Mouse (Mus musculus): ENCODE results near the gene Alox5.
A peak's percentile ranks its signal among the peaks of the same experiment; 100 is the strongest.
"Not testable (repeated sequence)": the region's sequence is repeated elsewhere in the genome, so short reads cannot be mapped to it uniquely, and the experiment has no call there.

The Alox5 gene

DNA sequence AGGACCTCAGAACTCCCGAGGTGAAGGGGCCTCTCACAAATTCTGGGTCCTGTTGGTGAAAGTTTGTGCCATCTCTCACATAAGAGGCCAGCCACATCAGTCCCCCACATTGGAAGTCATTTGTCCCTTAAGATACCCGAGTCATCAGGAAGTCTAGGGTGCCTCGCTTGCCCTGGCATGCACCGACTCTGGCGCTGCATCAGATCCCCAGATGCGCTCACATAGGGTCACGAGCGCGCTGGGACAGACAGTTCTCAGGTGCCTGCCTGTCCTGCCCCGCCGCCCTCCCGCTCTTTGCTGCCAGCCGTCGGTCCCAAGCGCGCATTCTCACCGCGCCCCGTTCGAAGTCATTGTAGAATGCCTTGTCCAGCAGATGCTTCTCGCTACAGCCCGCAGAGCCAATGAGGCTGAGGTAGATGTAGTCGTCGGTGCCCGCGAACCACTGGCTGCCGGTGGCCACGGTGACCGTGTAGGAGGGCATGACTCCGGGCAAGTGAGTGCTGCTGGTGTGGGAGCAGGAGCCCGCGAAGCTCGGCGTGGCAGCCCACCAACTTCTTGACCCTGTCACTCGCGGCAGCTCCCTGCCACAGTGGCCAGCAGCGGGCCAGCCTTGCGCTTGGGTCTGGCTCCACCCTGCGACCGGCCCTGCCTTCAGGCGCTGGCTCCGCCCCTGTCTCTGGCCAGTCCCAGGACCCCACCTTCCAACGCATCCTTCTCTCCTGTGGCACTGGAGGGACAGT, at the start of gene Alox5:
TSS of gene Alox5 (minus strand) at position 635 of the 740 bp plus-strand sequence.
- no peak for DNase-seq

DNA sequence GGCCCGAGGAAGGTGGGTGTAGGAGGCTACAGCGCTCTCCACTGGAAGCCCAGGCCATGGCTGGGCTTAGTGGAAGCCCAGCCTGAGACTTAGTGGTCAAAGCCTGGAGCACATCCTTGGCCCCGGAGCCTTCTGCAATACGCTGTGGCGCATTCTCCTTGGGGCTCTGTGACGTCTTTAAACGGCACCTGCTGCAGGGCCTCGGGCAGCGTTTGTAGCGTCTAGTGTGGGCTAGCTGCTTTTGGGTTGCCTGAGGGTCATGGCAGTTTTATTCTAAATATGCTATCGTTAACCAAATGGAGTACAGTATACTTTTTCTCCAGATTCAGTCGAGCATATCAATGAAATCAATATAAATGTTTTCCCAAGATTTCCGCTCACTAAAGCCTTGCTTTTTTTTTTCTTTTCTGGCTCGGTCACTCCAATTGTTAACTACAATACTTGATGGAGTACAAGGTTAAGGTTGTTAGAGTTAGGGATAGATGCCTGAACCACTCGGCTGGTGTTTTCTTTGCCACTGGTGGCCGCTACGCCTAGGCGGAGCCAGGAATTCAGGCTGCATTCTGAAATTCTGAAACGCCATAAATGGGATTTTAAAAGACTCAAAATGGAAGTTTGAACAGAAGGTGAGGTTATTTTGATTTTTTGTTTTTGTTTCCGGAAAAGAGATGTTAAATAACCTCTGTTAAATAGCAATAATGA, 45.5 kb upstream of the Alox5 start, which contains the start of gene Olfr212:
TSS of gene Olfr212 (plus strand) at position 215 of the 702 bp plus-strand sequence.
- DNase-seq: not testable (repeated sequence)

DNA sequence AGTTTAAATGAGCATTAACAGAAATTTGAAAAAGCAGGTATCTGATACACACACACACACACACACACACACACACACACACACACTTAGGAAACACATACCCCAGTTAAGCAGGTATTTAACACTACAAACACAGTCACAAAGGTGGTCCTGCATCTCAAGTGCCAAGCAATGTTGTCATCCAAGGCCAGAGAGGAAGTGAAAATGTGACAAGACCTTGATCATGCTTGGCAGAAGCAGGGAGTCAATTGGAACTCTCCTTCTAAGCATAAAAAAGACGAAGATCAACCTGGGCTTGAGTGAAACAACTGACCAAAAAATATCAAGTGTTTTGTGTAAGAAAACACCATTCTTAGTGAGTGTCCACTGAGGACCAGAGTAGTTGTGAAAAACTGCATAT, 35.0 kb upstream of the Alox5 start:
- DNase-seq: no peak

DNA sequence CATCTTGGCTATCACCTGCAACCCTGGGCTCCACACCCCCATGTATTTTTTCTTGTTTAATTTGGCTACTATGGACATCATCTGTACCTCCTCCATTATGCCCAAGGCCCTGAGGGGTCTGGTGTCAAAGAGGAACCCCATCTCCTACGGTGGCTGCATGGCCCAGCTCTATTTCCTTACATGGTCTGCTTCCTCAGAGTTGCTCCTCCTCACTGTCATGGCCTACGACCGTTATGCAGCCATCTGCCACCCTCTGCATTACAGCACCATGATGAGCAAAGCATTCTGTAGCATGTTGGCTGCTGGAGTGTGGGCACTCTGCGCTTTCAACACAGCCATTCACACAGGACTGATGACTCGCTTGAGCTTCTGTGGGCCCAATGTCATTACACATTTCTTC, 32.8 kb upstream of the Alox5 start:
- DNase-seq: no peak

DNA sequence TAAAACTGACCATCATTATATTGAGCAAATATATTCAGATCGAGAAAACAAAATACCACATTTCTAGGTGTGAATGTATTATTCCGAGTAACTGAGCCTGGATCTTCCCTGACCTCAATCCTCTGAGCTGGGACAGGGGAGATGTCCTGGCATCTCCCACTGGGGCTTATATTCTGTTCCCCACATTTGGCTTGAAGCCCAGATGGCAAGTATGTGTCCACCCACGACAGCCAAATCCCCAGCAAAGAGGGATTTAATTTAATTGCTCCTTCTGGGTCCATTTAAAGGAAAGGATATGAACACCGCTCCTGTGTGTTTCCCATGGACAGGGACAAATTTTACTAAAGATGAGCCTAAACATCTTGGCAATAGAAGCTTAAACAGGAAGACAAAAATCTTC, 27.8 kb upstream of the Alox5 start, which contains the start of gene Olfr211:
TSS of gene Olfr211 (plus strand) at position 301 of the 400 bp plus-strand sequence.
- no peak for DNase-seq

DNA sequence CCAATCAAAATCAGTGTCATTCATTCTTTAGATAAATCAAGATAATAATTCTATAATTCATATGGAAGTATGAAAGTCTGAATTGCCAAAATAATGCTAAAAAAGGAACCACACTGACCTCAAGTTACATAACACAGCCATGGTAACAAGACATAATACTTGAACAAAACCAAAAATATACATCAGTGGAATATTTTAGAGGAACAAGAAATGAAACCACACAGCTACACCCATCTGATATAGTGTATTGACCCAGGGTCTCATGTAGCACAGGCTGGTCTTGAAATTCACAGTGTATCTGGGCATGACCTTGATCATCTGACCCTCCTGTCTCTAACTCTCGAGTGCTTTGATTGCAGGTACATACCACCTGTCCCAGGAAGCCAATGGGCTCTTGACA, 25.9 kb upstream of the Alox5 start:
- DNase-seq: no peak

DNA sequence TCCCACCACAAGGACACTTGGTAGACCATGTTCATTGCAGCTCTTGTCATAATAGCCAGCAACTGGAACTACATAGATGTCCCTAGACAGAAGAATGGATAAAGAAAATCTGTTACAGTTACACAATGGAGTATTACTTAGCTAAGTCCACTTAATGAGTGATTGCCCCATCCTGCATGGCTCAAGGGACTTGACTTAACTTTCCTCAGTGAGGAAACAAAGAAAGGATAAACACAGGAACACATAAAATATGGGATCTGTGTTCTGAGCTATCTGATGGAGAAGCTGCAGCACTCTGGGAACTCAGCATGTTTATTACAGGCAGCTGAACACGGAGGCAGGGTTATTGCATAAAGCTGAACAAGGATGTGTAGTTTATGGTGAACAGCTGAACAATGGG, 24.1 kb upstream of the Alox5 start:
- DNase-seq: no peak

DNA sequence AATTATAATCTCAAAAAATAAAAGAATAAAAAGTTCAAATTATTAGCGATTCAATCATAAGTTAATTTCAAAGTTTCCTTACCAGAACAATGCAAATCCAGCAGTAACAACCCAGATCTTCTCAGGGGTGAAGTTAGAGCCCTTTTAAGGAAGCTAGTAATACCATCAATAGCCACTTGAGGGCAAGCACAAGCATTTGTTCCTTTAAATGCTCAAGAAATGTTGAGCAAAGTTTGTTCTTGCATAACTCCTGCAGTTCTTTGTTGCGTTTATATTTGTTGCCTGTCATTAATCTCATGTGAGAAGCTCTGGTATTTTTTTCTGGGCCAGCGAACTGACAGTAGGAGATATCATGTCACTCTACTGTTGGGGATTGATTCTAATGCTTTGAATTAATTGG, 7.1 kb upstream of the Alox5 start:
- no peak for DNase-seq

DNA sequence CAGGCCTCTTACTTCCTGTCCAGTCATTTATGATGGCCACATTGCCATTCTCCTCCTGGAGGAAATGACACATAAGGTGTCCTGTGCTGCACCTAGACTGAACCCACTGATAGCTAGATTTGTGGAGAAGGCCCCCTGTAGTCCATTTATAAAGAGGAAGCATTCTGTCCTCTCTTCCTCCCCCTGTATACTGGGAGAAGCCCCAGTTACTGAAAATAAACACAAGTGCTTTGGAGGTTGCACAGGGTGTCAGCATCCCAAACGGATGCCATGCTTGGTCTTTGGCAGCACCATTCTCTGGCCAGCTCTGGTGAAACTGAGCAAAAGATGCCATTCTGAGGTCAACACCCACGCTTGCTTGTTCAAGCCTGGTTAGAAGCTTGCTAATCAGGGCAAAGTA, 1.7 kb downstream of the Alox5 start:
- no peak for DNase-seq

DNA sequence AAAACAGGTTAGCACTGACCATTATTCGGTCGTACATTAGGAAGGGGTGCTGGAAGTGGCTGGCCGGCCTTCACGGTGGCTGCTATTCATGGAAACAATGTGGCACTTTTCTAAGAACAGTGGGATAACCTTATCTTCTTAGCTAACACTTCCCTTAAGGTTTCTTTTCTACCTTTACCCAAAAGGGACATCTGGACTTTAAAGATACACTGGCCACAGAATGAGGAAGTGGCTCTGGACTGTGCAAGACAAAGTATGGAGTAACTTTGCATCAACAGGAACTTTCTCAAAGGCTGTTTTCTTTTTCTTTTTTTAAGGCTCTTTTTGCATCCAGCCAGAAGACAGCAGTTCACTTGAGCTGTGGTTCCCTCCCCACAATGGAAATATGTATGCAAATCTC, 2.2 kb downstream of the Alox5 start:
- no peak for DNase-seq

DNA sequence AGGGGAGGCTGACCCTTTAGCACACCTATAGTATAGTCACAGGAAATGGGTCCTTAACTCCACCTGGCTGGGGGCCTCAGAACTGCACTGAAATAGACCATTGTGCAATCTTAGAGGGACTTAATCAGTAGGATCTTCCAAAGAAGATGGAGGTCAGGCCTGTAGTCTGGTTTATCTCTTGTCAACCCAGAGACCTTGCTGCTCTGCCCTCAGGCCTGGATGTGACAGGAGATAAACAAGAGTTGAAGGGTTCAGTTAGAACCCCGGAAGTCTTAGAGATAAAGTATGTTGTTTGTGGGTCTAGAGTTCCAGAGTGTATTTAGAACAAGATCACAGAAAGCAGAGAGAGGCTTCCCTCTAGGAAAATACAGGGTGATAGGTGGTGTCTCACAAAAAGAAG, 4.5 kb downstream of the Alox5 start:
- peak; percentile 9 for DNase-seq

DNA sequence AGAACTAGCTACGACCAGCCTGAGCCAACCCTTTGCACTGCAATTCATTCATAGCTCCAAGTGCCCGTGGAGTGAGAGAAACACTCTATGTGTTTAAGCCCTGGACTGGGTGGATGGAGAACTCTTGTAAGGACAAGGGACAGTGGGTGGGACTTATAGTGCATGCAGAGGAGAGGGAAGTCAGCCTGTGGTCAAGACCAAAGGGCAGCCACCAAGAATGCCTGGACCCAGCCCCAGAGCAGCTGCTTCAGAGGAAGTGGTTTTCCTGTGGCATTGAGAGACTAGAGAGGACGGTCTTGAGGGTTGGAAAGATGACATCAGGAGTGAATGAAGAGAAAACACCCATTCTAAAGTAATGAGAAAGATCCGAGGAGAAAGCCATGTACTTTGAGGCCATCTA, 5.2 kb downstream of the Alox5 start:
- no peak for DNase-seq

DNA sequence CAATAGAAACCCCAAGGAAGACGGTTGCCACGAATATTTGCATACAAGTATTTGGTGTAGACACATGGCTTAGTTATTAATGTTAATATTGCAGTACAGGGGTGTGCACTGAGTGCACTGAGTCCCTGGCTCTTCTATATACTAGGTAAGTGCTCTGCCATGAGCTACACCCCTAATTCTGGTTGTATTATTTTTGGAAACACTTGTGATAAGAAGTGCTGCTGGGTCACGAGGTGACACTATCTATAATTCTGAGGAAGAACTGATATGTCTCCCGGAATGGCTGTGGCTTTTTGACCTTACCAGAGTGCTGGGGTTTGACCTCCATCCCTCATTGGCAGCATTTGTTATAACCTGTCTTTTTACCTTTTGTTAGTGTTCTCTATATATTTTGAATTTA, 20.1 kb downstream of the Alox5 start:
- no peak for DNase-seq

DNA sequence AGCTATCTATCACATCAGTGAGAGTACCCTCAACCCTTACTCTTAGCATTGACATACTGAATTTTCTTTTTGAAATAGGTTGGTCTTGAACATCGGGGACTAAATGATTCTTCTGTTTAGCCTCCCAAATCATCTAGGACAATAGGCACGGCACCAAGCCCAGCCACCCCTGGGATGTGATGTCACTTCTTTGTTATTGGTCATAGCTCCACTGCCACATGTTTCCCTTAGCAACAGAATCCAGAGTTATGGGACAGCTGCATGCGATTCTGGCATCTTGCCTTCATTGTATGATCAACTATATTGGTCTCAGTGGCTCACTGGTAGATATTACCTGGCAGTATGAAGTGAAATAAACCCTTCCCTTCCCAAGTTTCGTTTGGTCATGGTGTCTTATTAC, 20.5 kb downstream of the Alox5 start:
- DNase-seq: no peak

DNA sequence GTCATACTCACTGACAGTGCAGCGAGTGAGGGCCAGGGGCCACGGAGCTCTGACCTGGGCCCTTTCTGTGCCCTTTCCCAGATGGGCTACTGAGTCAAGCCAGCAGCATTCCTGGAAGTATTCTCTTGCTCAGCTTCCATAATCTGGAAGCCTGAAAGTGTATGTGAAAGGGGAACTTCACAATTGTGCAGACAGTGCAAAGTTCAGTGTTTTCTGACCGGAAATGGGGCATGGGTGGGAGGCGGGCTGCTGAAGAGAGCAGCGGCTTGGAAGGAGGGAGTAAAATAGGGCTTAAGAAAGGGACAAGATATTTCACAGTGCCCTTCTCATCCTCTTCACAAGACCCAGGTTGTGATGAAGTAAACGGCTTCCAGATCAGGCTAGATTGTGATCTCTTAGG, 21.4 kb downstream of the Alox5 start:
- DNase-seq: no peak

DNA sequence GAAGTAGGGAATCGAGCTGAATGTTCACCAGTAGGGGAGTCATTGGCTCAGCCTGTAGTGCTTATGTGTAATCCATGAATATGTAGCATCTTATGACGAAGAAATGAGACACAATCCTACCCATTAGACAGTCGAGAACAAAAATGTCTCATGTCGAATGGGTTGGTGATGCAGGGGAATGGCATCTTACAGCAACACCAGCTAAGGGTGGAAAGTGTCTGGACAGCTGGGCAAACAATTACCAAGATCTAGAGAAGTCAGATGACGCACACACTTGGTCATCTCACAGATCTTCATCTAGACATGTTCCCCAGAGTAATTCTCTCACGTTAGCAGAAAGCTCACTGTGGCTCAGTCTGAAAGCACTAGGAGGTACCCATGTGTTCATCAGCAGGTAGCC, 22.1 kb downstream of the Alox5 start:
- no peak for DNase-seq

DNA sequence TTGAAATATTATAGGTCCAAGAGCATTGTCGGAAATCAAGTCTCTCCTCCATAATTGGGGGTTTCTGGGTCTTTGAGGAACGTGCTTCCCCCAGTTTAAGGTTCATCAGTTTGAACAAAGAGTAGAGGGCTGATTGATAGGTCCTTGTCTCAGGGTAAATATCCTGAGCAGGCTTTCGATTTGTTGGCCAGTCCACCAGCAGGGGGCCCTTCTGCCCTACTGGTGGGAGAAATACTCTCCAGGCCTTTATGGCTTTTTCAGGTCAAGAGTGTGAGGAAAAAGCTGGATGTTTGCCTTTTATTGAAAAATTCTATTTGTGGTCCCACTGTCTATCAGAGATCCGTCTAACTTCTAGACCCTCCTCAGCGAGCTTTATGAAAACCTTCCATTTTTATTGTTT, 32.7 kb downstream of the Alox5 start:
- no peak for DNase-seq

DNA sequence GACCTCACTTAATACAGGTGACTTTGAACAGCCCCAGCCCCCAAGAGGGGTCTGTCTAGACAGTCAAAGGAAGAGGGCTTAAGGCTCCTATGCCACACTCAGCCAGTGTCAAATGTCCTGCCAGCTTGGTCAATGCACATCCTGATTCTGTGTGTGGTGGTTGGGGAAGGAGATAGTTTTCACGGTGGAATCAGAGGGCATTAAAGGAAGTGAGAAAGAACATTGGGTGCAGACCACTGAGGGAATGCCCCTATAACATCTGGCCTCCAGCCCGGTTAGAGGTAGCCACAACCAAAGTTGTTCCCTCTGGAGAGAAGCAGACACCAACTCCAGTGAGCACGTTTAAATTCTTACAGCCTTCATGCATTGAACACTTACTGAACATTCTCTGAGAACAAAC, 33.4 kb downstream of the Alox5 start:
- no peak for DNase-seq

DNA sequence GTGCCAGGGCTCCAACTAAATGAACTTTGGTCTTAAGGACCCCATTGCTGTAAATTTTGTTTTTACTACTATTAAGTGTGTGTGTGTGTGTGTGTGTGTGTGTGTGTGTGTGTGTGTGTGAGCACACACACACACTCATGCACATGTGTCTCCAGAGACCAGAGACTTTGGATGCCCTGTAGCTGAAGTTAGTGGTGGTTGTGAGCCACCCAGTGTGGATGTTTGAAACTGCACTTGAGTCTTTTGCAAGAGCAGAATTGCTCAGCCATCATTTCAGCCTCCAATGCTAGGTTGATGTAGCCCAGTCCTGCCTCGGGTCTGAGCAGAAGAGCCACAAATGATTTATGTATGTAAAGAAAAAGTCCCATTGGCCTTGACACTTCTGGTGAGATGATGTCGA, 37.3 kb downstream of the Alox5 start:
- no peak for DNase-seq

DNA sequence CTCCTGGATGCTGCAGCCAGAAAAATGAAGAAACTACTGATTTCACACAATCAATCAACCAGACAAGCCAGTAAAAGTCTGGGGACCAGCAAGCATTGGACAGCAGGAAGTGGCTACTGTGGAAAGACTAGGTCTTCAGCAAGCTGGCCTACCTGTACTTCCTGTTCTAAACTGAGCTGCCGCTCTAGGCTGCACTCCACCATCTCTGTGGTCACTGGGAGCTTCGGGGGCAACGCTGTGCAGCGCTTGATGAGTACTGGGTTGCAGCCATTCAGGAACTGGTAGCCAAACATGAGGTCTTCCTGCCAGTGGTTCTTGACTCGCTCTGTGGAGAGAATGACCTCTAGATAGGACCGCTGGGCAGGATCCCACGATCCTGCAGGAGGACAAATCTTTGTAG, 38.0 kb downstream of the Alox5 start:
- no peak for DNase-seq

DNA sequence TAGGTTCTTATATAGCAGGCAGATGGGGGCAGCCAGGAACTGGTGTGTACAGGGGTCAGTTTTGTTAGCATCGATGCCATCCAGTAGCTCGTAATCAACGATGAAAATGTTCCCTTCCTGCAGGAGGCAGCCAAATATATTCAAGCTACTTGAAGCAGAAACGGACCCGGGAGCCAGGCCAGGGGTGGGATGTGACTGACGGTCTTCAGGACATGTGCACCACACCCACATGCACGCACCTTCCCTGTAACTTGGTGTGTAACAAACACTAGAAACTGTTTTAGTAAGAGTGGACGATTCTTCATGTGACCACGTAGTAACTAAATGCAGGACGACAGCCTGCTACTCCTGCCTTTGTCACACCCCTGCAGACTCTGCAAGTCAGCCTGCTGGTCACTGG, 40.7 kb downstream of the Alox5 start:
- no peak for DNase-seq

DNA sequence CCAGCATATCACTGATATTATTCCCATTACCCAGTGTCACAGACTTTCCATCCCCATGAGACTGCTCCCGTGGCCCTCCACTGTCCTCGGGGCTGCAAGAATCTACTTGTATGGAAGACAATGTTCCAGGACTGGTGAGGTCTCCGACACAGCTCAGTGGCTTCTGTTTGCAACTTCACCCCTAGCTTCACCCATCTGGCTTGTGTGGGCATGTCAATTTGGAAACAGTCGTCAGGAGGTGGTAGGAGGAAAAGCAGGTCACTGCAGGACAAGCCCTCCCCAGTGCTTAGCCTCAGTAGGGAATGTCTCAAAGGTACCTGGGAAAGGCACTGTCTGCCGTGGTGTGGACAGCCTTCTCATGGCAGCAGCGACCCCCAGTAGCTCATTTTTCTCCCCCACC, 41.3 kb downstream of the Alox5 start:
- DNase-seq: no peak

DNA sequence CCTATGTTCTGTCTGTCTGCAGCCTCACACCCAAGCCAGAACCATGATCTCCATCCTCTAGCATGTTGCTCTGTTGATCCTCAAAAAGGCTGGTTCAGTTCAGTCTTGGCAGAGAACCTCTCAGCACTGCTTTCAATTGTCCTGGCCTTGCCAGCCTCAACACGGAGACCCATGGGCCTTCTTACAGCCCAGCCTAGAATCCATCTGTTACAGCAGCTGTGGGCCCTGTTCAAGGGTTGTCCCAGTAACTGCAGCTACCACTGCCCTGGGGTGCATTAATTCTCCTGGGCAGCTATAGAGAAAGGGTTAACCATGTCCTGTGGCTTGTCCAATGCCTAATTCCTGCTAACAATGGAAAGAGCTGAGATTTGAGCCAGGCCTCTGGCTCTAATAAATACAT, 42.5 kb downstream of the Alox5 start:
- DNase-seq: no peak

DNA sequence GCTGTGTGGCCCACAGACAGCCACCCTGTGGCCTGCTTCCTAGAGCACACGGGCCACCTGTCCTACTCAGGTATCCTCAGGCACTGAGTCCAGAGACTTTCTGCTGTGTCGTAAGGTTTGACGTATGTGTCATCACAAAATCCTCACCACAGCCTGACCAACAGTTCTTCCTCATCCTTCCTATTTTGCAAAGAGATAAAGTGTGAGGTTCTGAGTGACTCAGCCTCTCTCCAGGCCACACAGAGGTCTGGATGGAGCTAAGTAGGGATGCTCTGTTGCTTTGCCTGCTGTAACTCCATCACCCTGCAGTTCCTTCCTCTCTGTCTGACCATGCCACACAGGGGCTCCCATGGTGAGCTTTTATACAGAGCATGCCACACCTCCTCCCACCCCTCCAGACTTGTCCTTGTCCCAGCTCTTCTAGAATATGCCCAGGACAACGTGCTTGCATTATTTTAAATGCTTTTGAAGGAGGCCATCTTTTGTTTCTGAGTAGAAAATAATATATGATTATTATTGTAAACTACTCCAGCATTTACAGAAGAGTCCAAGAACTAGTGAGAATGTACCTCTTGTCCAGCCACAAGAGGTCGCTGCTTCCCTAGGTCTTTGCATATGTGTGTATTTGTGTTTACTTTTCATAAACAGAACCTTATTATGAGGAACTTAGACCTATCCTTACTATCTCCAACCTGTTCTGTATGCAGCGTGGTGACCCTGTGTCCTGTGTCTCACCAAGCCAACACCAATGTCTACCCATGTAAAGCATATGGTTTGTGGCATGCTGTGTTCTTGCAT, 43.3 kb downstream of the Alox5 start:
- peak; percentile 11 for DNase-seq

All from thymus, postnatal 25 days (tissue).